In genomic region chr15:103013238-103013984, GRCm38 (mm10) we compare ENCODE assay signal across 8 mouse cellular contexts. TPM values are rescaled to one million over a fixed set of nuclear protein-coding genes. Genes with fewer than 3 reads are reported as not detected.
DNase-seq lines count a peak whose midpoint lies in the region; ATAC-seq and TF ChIP-seq lines count a peak whose summit lies in the region.

No protein-coding gene starts in this region.

- peak overlapping the region; percentile 40 for H3K4me3 ChIP-seq in intestine, postnatal 0 days (ENCODE audit: low read depth, low read length)
- peak overlapping the region; percentile 37 for H3K4me3 ChIP-seq in lung, embryonic 16.5 days (ENCODE audit: low read length)

- intact Hi-C loops in left cerebral cortex, postnatal 14 days (cut with DNase I) = loop anchor here (1.0 to 2.0 kb wide), 2 partner anchors 152 to 159 kb away; no protein-coding TSS in a partner anchor

- H3K4me2 ChIP-seq in intestine, postnatal 0 days (replicated peaks; ENCODE audit: low read depth) = peak overlapping the region; percentile 61
- H3K4me2 ChIP-seq in lung, embryonic 16.5 days (ENCODE audit: low read depth, low read length) = peak overlapping the region; percentile 43

- WGBS in intestine, postnatal 0 days = 5% methylated on average over 17 of the region's 17 CpGs
- 6% methylated on average over 17 of the region's 17 CpGs for WGBS in lung, embryonic 16.5 days

- TF ChIP-seq CTCF in intestine, postnatal 0 days (IDR thresholded peaks at IDR 0.05; ENCODE audit: low read depth) = peak; percentile 79

- no peaks in the 10 kb centered on the region for H3K9me3 ChIP-seq in intestine, postnatal 0 days (ENCODE audit: control insufficient read depth)
- H3K9me3 ChIP-seq in lung, embryonic 16.5 days (ENCODE audit: control insufficient read depth, low read length) = no peaks in the 10 kb centered on the region

- H3K27ac ChIP-seq in intestine, postnatal 0 days (ENCODE audit: low read depth, low read length) = no peak overlapping the region
- no peak overlapping the region for H3K27ac ChIP-seq in lung, embryonic 16.5 days (ENCODE audit: low read length)

- 0 out of 2 replicates have a peak overlapping the region, but pooled peaks have one; percentile 45 for H3K9ac ChIP-seq in intestine, postnatal 0 days (ENCODE audit: low read depth, low read length)
- H3K9ac ChIP-seq in lung, embryonic 16.5 days (ENCODE audit: low read length) = no peak overlapping the region

- DNase-seq in left cerebral cortex, postnatal 14 days (ENCODE audit: low spot score in 2 of 2) = peak; percentile 15 to 52
- DNase-seq in left cerebral cortex, adult 11 months (ENCODE audit: low spot score) = no peak
- peak; percentile 75 for DNase-seq in adrenal gland, postnatal 10 days
- peak; percentile 78 for DNase-seq in skeletal muscle tissue, adult 2 months (ENCODE audit: low read depth, low spot score)

- ATAC-seq in erythroblast, adult 5-6 weeks (replicated peaks; ENCODE audit: low FRiP score, poor library complexity, severe bottlenecking) = 0 out of 2 replicates have a peak, but pooled peaks have one; percentile 47
- no peak for ATAC-seq in intestine, postnatal 0 days
- peak; percentile 26; the same call in 1 of the 2 replicates for ATAC-seq in lung, embryonic 16.5 days (ENCODE audit: low read depth)
- no peak for ATAC-seq in activated CD4-positive, CD25-positive, alpha-beta regulatory T cell, adult 4 months

- H3K4me1 ChIP-seq in intestine, postnatal 0 days (replicated peaks; ENCODE audit: control insufficient read depth, insufficient read depth, low read length) = no peaks in the 10 kb centered on the region
- H3K4me1 ChIP-seq in lung, embryonic 16.5 days (replicated peaks; ENCODE audit: control insufficient read depth, insufficient read depth, low read length) = no peaks in the 10 kb centered on the region

- H3K36me3 ChIP-seq in intestine, postnatal 0 days (ENCODE audit: control insufficient read depth, insufficient read depth) = no peaks in the 10 kb centered on the region
- no peaks in the 10 kb centered on the region for H3K36me3 ChIP-seq in lung, embryonic 16.5 days (ENCODE audit: control insufficient read depth, insufficient read depth, low read length)

- peaks cover 91% of the 10 kb centered on the region for H3K27me3 ChIP-seq in intestine, postnatal 0 days (replicated peaks; ENCODE audit: control insufficient read depth, insufficient read depth, low read length)
- H3K27me3 ChIP-seq in lung, embryonic 16.5 days (ENCODE audit: control insufficient read depth, insufficient read depth, low read depth, low read length) = peaks cover 97% of the 10 kb centered on the region

RNA-seq across cellular contexts. Expression of gene Hoxc4, which starts 5.3 kb away (rescaled TPM):
- not detected for total RNA-seq in left cerebral cortex, postnatal 14 days (2021)
- 1 to 10 TPM; 6.1 to 9.2 TPM for total RNA-seq in adrenal gland, postnatal 10 days (2021)
- not detected in 2 replicates for total RNA-seq in erythroblast, adult 5-6 weeks (2015; ENCODE audit: low replicate concordance)
- total RNA-seq in erythroblast, adult 5-6 weeks (2017; ENCODE audit: low replicate concordance) = not detected in 2 replicates
- polyA plus RNA-seq in intestine, postnatal 0 days (2015; fragmentation: Nextera tagmentation; extraction: Ambion mirVana) = 4.8 and 5.2 TPM in 2 replicates
- 0.93 and 1.4 TPM in 2 replicates for polyA plus RNA-seq in lung, embryonic 16.5 days (2015; fragmentation: Nextera tagmentation; extraction: Ambion mirVana)
- not detected for polyA plus RNA-seq in activated CD4-positive, CD25-positive, alpha-beta regulatory T cell, adult 4 months (2017; shearing (Covaris generic))

RNA-seq across cellular contexts. Expression of gene Hoxc6, which starts 15.4 kb away (rescaled TPM):
- total RNA-seq in left cerebral cortex, postnatal 14 days (2021) = not detected
- total RNA-seq in adrenal gland, postnatal 10 days (2021) = 10 to 100 TPM; 25.1 to 35.7 TPM
- total RNA-seq in erythroblast, adult 5-6 weeks (2015; ENCODE audit: low replicate concordance) = not detected in 2 replicates
- total RNA-seq in erythroblast, adult 5-6 weeks (2017; ENCODE audit: low replicate concordance) = not detected in 2 replicates
- 3.0 and 3.5 TPM in 2 replicates for polyA plus RNA-seq in intestine, postnatal 0 days (2015; fragmentation: Nextera tagmentation; extraction: Ambion mirVana)
- polyA plus RNA-seq in lung, embryonic 16.5 days (2015; fragmentation: Nextera tagmentation; extraction: Ambion mirVana) = 0.36 TPM in 2 replicates
- polyA plus RNA-seq in activated CD4-positive, CD25-positive, alpha-beta regulatory T cell, adult 4 months (2017; shearing (Covaris generic)) = not detected

RNA-seq across cellular contexts. Expression of gene Hoxc8, which starts 23.0 kb away (rescaled TPM):
- total RNA-seq in left cerebral cortex, postnatal 14 days (2021) = not detected
- total RNA-seq in adrenal gland, postnatal 10 days (2021) = 10 to 100 TPM; 17.0 to 21.0 TPM
- not detected in 2 replicates for total RNA-seq in erythroblast, adult 5-6 weeks (2015; ENCODE audit: low replicate concordance)
- not detected in 2 replicates for total RNA-seq in erythroblast, adult 5-6 weeks (2017; ENCODE audit: low replicate concordance)
- 3.5 and 4.6 TPM in 2 replicates for polyA plus RNA-seq in intestine, postnatal 0 days (2015; fragmentation: Nextera tagmentation; extraction: Ambion mirVana)
- 0.10 and 0.30 TPM in 2 replicates for polyA plus RNA-seq in lung, embryonic 16.5 days (2015; fragmentation: Nextera tagmentation; extraction: Ambion mirVana)
- under 1 TPM in 1 of 2 experiments, not detected in 1; 0.15 TPM for polyA plus RNA-seq in activated CD4-positive, CD25-positive, alpha-beta regulatory T cell, adult 4 months (2017; shearing (Covaris generic))

RNA-seq across cellular contexts. Expression of gene Hoxc9, which starts 37.2 kb away (rescaled TPM):
- total RNA-seq in left cerebral cortex, postnatal 14 days (2021) = not detected
- 1 to 10 TPM; 2.4 to 3.2 TPM for total RNA-seq in adrenal gland, postnatal 10 days (2021)
- total RNA-seq in erythroblast, adult 5-6 weeks (2015; ENCODE audit: low replicate concordance) = not detected in 2 replicates
- total RNA-seq in erythroblast, adult 5-6 weeks (2017; ENCODE audit: low replicate concordance) = not detected in 2 replicates
- 0.43 and 0.58 TPM in 2 replicates for polyA plus RNA-seq in intestine, postnatal 0 days (2015; fragmentation: Nextera tagmentation; extraction: Ambion mirVana)
- not detected in 2 replicates for polyA plus RNA-seq in lung, embryonic 16.5 days (2015; fragmentation: Nextera tagmentation; extraction: Ambion mirVana)
- not detected for polyA plus RNA-seq in activated CD4-positive, CD25-positive, alpha-beta regulatory T cell, adult 4 months (2017; shearing (Covaris generic))

RNA-seq across cellular contexts. Expression of gene Hoxc5, which starts 46.2 kb away (rescaled TPM):
- not detected for total RNA-seq in left cerebral cortex, postnatal 14 days (2021)
- 1 to 10 TPM; 5.5 to 6.9 TPM for total RNA-seq in adrenal gland, postnatal 10 days (2021)
- total RNA-seq in erythroblast, adult 5-6 weeks (2015; ENCODE audit: low replicate concordance) = not detected in 2 replicates
- not detected in 2 replicates for total RNA-seq in erythroblast, adult 5-6 weeks (2017; ENCODE audit: low replicate concordance)
- 3.4 and 3.9 TPM in 2 replicates for polyA plus RNA-seq in intestine, postnatal 0 days (2015; fragmentation: Nextera tagmentation; extraction: Ambion mirVana)
- polyA plus RNA-seq in lung, embryonic 16.5 days (2015; fragmentation: Nextera tagmentation; extraction: Ambion mirVana) = 0.31 TPM in 2 replicates
- polyA plus RNA-seq in activated CD4-positive, CD25-positive, alpha-beta regulatory T cell, adult 4 months (2017; shearing (Covaris generic)) = not detected

Comparison
In these comparisons a context has a peak if more than half of its experiments do, and no peak if none do; other contexts are left out.
1. ATAC-seq: peak in erythroblast, adult 5-6 weeks (single experiment) and lung, embryonic 16.5 days (single experiment); none in intestine, postnatal 0 days (single experiment) and activated CD4-positive, CD25-positive, alpha-beta regulatory T cell, adult 4 months (single experiment).
2. RNA of gene Hoxc4, which starts 5.3 kb away (total RNA-seq): 6.1 to 9.2 TPM in adrenal gland, postnatal 10 days; not detected in left cerebral cortex, postnatal 14 days and not detected in erythroblast, adult 5-6 weeks; every median in the first group is over 4 times any median in the second.
3. RNA of gene Hoxc6, which starts 15.4 kb away (total RNA-seq): 25.1 to 35.7 TPM in adrenal gland, postnatal 10 days; not detected in left cerebral cortex, postnatal 14 days and not detected in erythroblast, adult 5-6 weeks; every median in the first group is over 10 times any median in the second.
4. RNA of gene Hoxc8, which starts 23.0 kb away (total RNA-seq): 17.0 to 21.0 TPM in adrenal gland, postnatal 10 days; not detected in left cerebral cortex, postnatal 14 days and not detected in erythroblast, adult 5-6 weeks; every median in the first group is over 10 times any median in the second.